Mouse (Mus musculus) stomach, embryonic 16.5 days (tissue): Measurements from ENCODE around the gene Ssr4. TPM values are rescaled to one million over a fixed set of nuclear protein-coding genes. Genes with fewer than 3 reads are reported as not detected.

ENCODE experiments used
- ATAC-seq: fragments of 200-750 bp; cut with Nextera tagmentation; 2 replicates; pipeline ENCODE4 v1.8.0; 2017; ENCODE audit warnings: moderate number of reproducible peaks, moderate TSS enrichment; ENCODE audit not compliant: insufficient read depth, low FRiP score
- H3K27ac ChIP-seq: fragments of 300-500 bp; sonication (generic); 2 replicates; pipeline ENCODE4 v1.5.1; 2014; ENCODE audit warnings: low read length
- H3K27me3 ChIP-seq: fragments of 300-500 bp; sonication (generic); 2 replicates; pipeline ENCODE4 v1.6.1; 2014; ENCODE audit warnings: low read length, control low read depth, mixed read lengths; ENCODE audit not compliant: control insufficient read depth, insufficient read depth
- H3K36me3 ChIP-seq: fragments of 300-500 bp; sonication (generic); 2 replicates; pipeline ENCODE4 v1.6.1; 2014; ENCODE audit warnings: low read length; ENCODE audit not compliant: control insufficient read depth, insufficient read depth
- H3K4me1 ChIP-seq: fragments of 300-500 bp; sonication (generic); 2 replicates; pipeline ENCODE4 v1.6.1; 2014; ENCODE audit warnings: low read length, control low read depth, mixed read lengths; ENCODE audit not compliant: control insufficient read depth, insufficient read depth
- H3K4me2 ChIP-seq: fragments of 300-500 bp; sonication (generic); 2 replicates; pipeline ENCODE4 v1.6.1; 2014; ENCODE audit warnings: low read depth, low read length, mixed read lengths
- H3K4me3 ChIP-seq: fragments of 300-500 bp; sonication (generic); replicated peaks from 2 replicates; pipeline ENCODE4 v1.5.1; 2014; ENCODE audit warnings: mild to moderate bottlenecking, low read length
- H3K9ac ChIP-seq: fragments of 300-500 bp; sonication (generic); 2 replicates; pipeline ENCODE4 v1.6.1; 2014; ENCODE audit warnings: low read length
- H3K9me3 ChIP-seq: fragments of 300-500 bp; sonication (generic); replicated peaks from 2 replicates; pipeline ENCODE4 v1.6.1; 2016; ENCODE audit warnings: low read length, control low read depth; ENCODE audit not compliant: control insufficient read depth
- WGBS: fragments of 180-500 bp; shearing (Covaris S2); extraction: QIAGEN DNeasy Blood & Tissue Kit; methylation state at CpG from one replicate; pipeline ENCODE4 v1.1.7; 2014; 5-methylcytosine and 5-hydroxymethylcytosine counted together
- polyA plus RNA-seq: library from polyadenylated mRNA; unstranded; fragments of >200 nt; fragmentation: Nextera tagmentation; extraction: Ambion mirVana; gene quantifications from 2 replicates; pipeline ENCODE4 v1.2.1, GENCODE M21; 2015

The Ssr4 gene
- polyA plus RNA-seq, 1 experiment from 2014 or later, result 248 TPM

GRCm38 (mm10) chrX:73836691-73837090 is 49.9 kb downstream of the Ssr4 start:
- no peaks in the 10 kb centered on the region for H3K36me3 ChIP-seq
- H3K4me3 ChIP-seq, result no peak overlapping the region
- H3K27ac ChIP-seq, result no peak overlapping the region
- H3K4me1 ChIP-seq, result no peaks in the 10 kb centered on the region
- no peak overlapping the region for H3K4me2 ChIP-seq
- WGBS, result 70% methylated on average over 3 of the region's 3 CpGs
- ATAC-seq, result no peak
- no peaks in the 10 kb centered on the region for H3K9me3 ChIP-seq
- H3K9ac ChIP-seq, result no peak overlapping the region
- H3K27me3 ChIP-seq, result no peaks in the 10 kb centered on the region

Other genes starting within 250 kb of the Ssr4 start
- gene Dusp9, start 147.6 kb upstream of the Ssr4 start, polyA plus RNA-seq, result 8.2 and 9.0 TPM in 2 replicates
- gene Pnck, start 126.9 kb upstream of the Ssr4 start, polyA plus RNA-seq, result 22.4 and 24.4 TPM in 2 replicates
- gene Slc6a8, start 113.9 kb upstream of the Ssr4 start, polyA plus RNA-seq, result 6.7 and 7.1 TPM in 2 replicates
- gene Bcap31, start 70.9 kb upstream of the Ssr4 start, polyA plus RNA-seq, result 290 and 308 TPM in 2 replicates
- 20.3 and 20.8 TPM in 2 replicates for gene Abcd1, start 70.4 kb upstream of the Ssr4 start, polyA plus RNA-seq
- gene Plxnb3, start 29.9 kb upstream of the Ssr4 start, polyA plus RNA-seq, result 0.77 and 1.1 TPM in 2 replicates
- gene Srpk3, start 12.6 kb upstream of the Ssr4 start, polyA plus RNA-seq, result 4.8 and 15.1 TPM in 2 replicates
- 197 and 209 TPM in 2 replicates for gene Idh3g, start 131 bp upstream of the Ssr4 start, polyA plus RNA-seq
- 0.69 and 0.96 TPM in 2 replicates for gene Pdzd4, start 37.9 kb downstream of the Ssr4 start, polyA plus RNA-seq
- gene Avpr2, start 105.1 kb downstream of the Ssr4 start, polyA plus RNA-seq, result 0.32 and 0.42 TPM in 2 replicates
- gene L1cam, start 109.1 kb downstream of the Ssr4 start, polyA plus RNA-seq, result 9.8 and 12.9 TPM in 2 replicates
- gene Arhgap4, start 134.8 kb downstream of the Ssr4 start, polyA plus RNA-seq, result 4.7 and 5.7 TPM in 2 replicates
- 126 and 134 TPM in 2 replicates for gene Naa10, start 134.9 kb downstream of the Ssr4 start, polyA plus RNA-seq
- gene Renbp, start 143.8 kb downstream of the Ssr4 start, polyA plus RNA-seq, result 63.3 and 65.5 TPM in 2 replicates
- gene Hcfc1, start 179.3 kb downstream of the Ssr4 start, polyA plus RNA-seq, result 37.0 and 39.1 TPM in 2 replicates
- 63.0 and 66.8 TPM in 2 replicates for gene Irak1, start 236.9 kb downstream of the Ssr4 start, polyA plus RNA-seq